Mouse (Mus musculus) ovary, postnatal 14 days (tissue): ENCODE data around the gene Zzef1.

Experiments
- DNase-seq: peaks from one replicate; pipeline ENCODE4 v3.0.0; 2022; ENCODE audit warnings: low spot score

Gene Zzef1

DNA sequence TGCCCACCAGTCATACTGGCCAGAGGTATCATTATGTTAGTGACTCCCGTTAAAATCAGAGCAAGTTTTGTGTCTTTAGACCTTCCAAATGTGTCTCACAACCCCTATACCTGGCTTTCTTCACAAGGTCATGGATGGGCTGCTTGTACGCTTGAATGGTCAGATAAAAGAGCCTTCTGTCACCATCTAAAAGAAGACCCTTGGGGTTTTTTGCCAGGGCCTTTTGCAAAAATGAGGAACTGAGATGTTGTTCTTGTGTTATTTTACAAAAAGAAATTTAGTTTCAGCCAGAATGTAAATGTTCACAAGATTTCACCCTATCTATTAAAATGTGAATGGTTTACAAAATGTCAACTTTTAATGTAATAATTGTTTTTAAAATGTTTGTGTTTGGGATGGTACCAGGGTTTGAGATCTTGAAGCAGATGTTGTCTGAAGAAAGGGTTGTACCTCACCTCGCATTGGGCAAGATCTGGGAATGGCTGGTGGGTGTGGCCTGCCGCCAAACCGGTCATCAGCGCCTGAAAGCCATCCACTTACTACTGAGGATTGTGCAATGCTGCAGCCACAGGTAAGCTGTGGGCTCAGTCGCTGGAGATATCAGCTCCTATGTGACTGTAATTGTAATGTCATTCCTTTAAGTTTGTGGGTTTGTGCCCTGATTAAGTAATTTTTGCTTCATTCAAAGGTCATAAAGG is 121.4 kb downstream of the Zzef1 start:
- no peak for DNase-seq

DNA sequence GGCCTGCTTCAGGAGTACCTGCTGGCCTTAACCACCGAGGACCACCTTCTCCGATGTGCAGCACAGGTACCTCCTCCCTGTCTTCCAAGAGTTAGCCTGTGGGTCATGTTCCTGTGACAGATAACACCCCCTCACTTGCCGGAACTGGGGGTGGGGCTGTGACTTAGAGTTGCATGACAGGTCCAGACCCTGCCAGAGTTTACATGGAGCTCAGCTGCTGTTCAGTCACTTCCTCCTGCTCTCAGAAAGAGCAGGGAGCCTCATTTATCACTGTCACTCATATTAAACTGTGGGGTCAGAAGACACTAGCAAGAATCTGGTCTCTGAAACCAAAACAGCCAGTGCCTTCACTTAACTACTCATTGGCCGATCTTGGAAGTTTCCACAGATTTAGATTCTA is 127.1 kb downstream of the Zzef1 start:
- no peak for DNase-seq

DNA sequence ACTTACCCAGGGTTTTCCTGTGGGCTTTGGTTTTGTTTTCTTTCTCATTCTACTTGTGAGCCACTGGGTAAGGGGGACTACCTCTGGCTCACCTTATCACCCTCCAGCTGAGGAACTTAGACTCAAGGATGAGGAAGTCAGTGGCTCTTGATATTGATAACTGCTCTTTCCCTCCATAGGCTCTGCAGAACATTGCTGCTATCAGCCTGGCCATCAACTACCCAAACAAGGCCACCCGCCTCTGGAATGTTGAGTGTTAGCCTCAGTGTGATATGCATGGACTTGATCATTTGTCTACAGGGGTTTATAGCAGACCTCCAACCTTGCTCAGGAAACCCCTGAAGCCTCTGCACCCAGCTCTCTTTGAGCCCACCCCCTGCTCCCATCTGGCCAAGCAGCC is 128.4 kb downstream of the Zzef1 start:
- DNase-seq: no peak

DNA sequence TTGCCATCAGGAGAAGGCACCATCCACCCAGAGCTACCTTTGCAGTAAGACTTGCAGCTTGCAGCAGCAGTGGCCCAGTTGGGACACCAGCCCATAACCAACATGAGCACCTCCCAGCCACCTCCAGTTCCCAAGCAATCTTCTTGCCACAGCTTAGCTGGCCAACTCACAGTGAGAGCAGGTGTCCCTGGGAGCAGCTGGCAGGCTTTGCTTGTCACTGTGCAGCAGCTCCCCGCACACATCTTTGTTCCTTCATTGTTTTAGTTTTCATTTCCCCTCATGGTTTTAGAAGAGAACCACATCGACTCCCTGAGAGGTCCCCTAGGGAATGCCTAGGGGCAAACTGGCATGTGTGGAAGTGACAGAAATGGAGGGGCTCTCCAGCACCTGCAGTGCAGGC is 129.0 kb downstream of the Zzef1 start:
- DNase-seq: no peak

DNA sequence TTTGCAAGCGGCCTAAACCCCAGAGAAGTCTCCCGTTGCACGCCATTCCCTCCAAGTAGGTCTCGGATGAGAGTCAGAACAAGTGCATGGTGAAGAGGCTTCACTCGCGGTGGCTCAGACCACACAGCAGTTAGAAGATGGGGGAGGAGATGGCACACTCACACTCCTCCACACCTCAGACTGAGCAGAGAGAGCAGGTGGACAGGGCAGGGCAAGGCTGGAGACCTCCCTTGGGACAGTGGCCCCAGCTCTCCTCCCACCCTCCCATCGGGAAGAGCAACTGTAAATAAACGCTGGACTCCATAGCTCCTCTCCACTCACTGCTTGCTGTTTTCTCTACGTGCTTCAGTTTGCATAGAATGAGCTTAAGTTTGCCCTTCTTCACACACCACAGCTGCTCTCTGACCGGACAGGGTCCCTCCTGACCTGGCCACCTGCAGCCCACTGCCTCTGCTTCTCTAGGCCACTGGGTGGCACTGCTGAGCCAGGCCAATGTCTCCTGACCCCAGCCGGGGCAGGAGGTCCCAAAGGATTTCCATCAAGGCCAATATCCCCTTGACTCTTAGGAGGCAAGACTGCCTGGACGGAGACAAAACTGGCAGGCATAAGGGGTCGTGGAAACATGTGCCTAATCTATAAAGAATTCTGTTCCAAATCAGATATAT is 130.3 kb downstream of the Zzef1 start:
- peak; percentile 64 for DNase-seq

DNA sequence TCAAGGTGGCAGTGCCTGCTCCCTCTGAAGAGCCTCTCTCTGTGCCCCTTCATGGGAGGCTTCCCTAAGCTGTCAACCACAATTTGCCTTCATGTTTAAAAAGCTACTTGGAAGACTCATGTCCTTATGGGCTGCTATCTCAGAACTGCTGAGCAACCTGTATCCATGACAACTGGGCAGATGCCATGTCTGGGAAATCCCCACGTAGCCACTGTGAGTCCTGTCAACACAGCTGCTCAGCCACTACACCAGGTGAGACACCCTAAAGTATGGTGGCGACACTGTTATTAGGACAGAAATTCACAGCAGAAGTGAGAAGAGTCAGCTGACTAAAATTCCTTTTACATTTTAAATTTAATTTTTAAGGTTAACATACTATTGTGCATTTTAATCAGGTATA is 132.5 kb downstream of the Zzef1 start:
- DNase-seq: no peak

DNA sequence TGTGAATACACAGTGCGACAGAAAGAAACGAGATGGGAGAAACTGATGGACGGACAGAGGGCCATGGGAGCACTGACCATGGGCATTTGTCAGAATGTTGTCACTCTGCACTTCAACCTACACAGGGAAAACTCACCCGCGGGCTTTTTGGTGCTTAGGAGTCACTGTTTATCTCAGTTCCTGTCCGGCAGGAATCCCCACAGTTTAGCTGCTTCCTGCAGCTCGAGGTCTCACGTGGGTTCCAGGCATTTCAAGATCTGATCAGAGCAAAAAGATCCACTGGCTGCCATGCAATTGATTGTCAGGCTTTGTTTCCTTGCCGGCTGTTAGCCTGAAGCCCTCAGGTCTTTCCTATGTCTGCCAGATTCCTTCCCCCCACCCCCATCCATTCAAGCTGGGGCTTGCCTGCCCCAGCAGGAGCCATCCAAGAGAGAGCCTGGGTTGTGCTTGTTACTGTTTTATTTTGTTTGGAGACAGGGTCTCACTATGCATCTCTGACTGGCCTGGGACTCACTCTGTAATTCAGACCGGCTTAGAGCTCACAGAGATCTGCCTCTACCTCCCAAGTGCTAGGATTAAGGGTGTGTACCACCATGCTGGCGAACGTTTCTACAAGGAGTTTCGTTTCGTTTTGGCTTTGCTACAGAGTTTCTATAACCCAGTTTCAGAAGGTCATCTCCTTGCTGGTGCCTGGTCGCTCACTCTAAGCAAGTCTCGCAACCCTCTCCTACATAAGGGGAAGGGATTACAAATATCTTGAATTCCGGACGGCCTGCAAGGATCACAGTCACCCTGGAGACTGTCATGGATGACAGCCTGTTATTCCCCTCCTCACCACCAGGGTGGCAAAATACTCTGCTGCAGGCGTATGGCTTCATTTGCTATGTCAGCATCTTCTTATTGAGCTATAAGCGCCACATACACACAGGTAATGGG is 144.4 kb downstream of the Zzef1 start:
- no peak for DNase-seq

DNA sequence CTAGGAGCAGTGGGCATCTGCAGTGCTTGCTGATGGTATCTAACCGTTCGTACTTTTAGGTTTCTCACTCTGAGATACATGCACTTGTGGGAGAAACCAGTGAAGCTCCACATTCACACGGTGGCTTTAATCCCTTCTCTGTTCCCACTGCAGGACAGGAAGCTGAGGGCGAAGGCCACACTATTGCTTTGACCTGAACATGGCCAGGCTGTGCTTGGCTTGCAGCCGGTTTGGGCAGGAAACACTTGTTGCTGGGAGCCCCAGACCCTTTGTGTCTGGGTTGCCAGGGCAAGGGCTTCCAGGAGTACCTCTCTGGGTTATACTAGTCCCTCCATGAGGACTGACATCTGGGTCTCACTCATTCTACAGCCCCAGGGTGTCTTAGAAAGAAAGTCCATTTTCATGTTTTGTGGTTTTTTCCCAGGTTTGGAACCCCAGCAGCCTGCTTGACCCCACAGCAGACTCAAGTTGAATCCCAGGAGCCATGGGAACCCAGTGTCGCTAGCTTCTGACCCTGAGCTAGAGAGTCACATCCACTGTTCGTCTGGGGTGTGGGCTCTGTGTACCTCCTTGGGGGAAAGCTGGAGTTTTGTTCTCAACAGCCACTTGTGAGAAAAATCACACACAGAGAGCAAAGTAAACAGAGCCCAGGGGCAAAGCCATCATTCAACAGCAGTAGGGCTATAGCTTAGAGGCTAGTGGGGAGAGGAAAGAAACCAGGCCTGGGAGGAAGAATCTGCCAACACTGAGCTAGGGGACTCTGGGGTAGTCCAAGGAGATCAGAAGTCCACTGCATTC is 149.2 kb downstream of the Zzef1 start:
- no peak for DNase-seq

DNA sequence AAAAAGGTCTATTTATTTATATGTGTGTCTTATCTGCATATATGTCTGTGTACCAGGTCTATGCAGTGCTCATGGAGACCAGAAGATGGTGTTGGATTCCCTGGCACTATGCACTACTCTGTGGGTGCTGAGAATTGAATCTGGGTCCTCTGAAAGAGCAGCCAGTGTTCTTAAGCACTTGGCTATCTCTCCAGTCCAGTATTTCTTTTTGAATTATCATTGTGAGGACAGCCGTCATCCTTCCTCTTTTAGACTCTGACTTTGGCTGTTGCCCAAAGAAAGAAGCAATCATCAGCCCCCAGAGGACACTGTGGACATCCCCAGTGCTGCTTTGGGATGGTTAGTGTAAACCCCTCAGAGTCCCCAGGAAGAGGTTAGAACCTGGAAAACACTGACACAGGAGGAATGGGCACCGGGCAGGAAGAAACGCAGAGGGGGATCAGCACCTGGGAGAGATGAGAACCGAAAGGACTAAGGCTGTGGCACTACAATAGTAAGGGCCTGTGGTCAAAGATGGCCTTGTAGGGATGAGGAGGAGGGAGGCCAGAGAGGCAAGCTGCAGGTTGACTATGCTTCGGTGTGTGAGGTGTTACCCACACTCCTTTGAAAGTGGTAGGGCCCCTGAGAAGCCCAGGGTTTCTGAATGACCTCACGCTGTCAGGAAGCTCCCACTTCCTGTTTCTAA is 150.0 kb downstream of the Zzef1 start:
- no peak for DNase-seq

DNA sequence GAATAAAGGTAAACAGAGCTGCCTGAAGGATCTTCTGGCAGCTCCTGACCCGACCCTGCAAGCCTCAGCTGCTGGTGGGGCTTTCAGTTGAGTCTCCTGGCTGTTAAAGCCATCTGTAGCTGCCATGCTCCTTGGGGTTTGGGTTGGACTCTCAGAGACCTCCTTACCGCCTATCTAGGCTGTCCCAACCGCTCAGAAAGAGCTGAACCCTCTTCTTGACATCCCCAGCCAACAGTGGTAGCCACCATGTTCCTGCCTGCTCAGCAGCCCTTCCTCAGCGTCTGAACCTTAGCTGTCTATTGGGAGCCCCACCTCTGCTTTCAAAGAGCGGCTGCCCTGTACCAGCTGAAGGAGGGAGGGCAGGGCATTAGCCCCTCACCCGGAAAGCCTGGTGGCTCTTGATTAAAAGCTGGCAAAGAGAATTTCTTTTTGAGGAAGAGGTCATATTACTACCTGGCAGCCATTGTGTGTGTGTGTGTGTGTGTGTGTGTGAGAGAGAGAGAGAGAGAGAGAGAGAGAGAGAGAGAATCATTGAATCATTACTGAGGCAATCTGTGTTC is 150.6 kb downstream of the Zzef1 start:
- no peak for DNase-seq

DNA sequence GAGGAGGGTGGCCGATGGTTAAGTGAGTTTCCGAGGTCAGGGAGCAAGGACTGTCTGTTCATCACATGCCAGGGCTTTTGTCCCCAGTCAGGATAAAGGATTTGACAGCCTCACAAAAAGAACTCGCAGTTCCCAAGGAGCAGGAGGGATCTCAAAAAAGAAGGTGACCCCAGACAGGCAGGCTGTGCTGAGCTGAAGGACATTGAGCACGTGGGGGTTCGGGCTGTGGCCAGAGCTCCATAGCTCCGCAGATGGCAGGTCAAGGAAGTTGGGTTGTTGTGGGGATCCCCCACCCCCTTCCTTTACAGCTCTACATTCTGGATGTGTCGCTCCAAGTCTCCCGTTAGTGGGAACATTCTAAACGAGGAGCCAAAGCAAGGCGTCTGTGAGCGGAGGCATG is 151.8 kb downstream of the Zzef1 start:
- no peak for DNase-seq

DNA sequence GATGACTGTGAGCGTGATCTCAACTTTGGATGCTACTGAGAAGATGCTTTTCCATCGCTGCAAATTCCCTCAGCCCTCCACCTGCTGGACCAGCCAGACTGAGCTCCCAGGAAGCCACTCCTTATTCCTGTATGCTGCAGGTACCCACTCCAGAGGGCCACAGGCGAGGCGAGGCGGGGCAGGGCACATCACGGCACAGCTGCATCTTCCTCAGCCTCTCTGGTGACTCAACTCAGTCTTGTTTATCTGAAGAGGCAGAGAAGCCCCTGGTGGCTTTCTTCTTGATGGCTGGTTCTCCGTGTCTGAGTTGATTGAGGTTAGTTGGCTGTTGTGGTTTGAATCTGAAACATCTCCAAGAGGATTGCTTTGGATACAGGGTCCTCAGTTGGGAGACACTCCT is 152.2 kb downstream of the Zzef1 start:
- no peak for DNase-seq

DNA sequence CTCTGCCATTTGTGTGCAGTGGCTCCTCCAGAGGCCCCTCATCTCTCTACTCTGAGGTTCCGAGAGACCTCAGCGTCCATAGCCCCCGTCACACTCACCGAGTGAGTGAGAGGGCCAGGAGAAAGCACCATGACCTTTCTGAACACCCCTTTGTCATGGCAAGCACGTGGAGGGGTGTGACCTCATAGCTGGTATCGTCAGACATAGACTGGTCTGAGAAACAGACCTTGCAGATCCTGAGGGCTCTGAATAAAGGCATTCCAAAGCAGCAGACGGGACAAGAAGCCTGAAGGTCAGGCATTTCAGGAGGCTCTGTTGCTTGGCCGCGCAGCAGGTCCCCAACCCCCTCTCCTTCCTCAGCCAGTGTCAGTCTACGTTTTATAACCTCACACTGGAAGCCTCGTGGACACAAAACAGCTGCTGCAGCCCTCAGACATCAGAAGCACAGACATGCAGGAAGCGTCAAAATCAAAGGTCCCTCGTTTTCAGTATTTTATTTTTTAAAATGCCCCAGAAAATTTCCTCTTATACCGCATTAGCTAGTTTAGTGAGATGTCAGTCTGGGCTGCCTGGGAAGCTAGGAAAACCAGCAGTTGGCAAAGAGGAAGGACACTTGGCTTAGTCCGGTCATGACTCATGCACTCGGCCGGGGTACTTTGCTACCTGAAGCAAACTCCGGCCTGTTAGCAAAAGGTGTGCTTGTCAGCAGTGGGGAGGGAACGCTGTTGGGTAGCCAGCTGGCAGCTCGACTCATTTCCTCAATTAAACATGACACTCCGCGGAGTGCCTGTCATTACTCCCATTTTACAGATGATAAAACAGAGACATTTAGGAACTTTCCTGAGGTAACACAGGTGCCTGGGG is 155.3 kb downstream of the Zzef1 start:
- no peak for DNase-seq

DNA sequence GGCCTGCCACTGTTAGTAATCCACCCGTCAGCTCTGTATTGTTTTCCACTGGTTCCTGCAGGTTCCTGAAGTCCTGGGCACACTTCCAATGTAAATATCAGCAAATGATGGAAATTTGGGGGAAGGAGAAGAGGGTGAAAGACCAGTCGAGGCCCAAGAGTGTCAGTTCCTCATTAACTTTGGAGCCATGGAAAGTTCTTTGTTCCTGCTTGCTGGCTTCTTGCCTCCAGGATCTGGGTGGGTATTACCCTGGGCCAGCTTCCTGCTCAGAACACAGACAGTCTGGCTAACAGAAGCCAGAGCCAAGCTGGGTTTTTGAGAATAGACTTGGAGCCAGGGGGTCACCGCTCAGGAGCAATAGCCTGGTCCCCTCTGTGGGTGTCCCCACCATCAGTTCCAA is 156.2 kb downstream of the Zzef1 start:
- no peak for DNase-seq

DNA sequence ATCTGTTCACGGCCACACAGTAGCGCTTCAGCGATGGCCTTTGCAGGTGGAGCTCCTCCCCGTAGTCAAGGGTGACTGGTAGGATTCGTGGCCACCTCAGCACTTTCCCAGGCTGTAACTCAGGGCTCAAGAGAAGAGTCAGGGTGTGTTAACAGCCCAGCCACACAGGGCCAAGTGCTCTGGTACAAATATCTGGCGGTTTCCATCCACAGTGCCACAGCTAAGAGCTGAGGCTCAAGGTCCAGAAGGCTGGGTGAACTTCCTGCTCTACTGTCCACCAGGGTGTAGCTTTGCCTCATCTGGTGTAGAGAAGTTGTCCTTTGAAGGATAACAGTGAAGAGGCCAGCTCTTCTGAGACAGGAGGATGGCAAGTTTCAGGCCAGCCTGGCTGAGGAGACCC is 156.7 kb downstream of the Zzef1 start:
- DNase-seq: no peak

DNA sequence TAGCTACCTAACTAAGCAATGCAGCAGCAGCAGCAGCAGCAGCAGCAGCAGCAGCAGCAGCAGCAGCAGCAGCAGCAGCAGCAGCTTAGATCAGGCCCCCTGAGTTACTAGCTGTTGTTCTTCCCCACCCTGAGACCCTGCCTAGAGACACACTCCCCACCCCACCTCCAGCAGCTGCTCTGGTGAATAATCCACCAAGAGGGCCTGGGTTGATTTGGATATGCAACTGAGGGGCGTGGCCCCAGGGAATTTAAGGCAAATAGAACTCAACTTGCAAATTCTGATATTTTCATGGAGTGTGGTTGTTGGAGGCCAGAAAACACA is 157.1 kb downstream of the Zzef1 start:
- no peak for DNase-seq

DNA sequence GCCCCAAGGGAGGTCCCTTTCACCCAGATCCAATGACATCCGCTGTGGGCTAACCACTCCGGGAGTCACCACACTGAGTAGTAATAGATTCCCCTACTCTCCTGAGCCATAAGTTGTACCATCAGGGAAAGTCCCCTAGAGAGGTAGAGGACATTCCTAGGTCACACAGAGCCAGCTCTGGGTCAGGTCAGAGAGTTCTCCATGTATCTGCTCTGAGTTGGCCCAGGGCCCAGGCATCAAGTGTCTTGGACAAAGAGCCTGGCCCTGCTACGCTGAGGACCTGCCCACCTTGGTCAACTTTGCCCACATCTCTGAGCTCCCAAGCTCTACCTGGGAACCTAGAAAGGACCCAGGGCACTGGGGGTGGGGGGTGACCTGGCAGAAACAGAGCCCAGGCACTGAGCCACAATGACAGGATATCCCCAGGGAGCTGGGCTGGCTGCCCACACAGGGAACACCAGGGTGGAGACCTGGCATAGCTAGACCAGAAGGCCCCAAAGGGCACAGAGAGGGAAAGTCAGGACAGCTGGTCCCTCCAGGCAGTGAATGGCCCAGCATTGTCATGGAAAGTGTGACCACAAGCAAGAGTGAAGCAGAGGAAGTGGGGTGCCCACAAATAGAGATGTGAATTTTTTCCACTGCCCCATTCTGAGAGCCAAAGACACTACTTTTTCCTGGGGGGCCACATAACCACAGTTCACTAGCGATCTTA is 157.6 kb downstream of the Zzef1 start:
- no peak for DNase-seq

DNA sequence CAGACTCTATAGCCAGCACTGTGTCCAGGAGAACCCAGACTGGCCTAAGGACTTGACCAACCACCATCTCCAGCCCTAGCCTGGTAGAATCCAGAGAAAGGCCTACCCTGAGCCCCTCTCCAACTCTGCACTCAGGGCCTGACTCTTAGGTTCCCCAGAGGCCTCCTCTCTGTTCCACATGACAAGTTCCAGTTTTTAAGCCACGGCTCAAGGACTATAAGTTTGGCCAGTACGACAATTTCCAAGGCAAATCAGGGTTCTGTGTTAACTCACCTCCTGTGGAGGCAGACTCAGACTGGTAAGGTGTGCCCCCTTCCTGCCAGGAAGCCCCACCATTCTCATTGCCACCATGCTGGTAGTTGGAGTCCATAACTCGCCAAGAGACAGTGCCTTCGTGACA is 158.2 kb downstream of the Zzef1 start:
- DNase-seq: no peak

DNA sequence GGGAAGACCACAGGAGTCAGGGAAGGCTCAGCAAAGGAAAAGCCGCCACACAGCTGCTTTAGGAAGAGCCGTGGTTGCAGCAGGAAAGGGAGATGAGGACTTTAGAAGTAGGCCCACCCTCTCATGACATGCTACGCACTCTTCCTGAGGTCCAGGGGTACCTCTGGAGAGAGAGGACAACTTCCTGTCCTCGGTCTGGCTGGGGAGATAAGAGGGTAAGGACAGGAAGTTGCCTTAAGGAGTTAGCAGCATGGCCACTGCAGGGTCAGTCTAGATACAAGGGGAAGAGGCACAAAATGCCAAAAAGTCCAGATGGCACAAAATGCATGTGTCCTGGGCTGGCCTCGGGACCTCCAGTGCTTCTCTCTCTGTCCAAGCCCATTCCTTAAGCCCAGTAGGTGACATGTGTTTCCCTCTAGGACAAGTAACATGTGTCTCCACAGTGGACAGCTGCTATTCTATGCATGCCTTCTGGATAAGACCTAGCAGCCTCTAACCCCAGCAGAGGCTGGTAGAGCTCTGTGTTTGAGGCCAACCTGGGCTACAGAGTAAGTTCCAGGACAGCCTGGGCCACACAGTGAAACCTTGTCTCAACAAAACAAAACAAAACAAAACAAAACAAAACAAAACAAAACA is 159.4 kb downstream of the Zzef1 start:
- DNase-seq: no peak
